Mouse (Mus musculus) adrenal gland, postnatal 14 days (tissue): Measurements from ENCODE around the gene Cactin. TPM values are rescaled to one million over a fixed set of nuclear protein-coding genes. Genes with fewer than 3 reads are reported as not detected.

Experiments
- DNase-seq: peaks from one replicate; pipeline ENCODE4 v3.0.0; 2021; ENCODE audit warnings: mixed read lengths
- total RNA-seq: library from RNA; stranded (reverse); gene quantifications from 2 replicates; pipeline ENCODE4 v1.2.3, GENCODE M21; 2021

The Cactin gene
- total RNA-seq, 1 experiment from 2014 or later: 33.1 TPM

DNA sequence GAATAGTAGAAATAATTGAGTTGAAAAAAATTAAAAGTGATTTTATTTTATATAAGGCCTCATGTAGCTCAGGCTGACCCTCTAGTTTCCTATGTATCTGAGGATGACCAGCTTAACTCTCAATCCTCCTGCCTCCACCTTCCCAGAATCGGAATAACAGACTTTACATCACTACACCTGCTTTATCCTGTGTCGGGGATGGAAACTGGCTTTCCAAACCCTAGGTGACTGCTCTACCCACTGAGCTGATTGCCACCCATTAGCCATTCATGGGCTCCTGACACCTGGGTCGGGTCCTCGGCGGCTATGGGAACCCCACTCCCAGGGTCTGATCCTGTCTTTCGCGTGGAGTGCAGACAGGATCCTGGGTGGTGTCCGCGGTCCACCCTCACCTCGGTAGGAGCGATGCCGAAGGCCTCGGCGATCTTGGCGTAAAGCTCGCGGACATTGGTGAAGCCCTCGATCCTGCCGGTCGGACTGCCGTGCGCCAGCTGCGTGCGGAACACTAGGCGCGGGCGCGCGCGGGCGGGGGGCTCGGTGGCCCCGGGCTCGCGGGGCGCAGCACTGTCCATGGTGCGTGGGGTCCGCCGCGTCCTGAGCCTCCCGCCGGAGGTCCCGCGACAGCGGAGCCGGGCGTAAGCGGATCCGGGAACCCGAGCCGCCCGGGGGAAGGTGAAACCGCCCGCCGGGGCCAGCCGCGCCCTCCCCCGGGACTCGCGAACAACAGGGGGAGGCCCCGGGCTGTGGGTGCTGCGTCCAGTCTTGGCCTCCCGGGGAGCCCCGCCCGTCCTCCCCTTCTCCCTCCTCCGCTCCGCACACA lies 22.0 kb downstream of the Cactin start, which contains the start of gene Gipc3:
TSS of gene Gipc3 (minus strand) at position 581 of the 820 bp plus-strand sequence.
- DNase-seq: peak; percentile 67

DNA sequence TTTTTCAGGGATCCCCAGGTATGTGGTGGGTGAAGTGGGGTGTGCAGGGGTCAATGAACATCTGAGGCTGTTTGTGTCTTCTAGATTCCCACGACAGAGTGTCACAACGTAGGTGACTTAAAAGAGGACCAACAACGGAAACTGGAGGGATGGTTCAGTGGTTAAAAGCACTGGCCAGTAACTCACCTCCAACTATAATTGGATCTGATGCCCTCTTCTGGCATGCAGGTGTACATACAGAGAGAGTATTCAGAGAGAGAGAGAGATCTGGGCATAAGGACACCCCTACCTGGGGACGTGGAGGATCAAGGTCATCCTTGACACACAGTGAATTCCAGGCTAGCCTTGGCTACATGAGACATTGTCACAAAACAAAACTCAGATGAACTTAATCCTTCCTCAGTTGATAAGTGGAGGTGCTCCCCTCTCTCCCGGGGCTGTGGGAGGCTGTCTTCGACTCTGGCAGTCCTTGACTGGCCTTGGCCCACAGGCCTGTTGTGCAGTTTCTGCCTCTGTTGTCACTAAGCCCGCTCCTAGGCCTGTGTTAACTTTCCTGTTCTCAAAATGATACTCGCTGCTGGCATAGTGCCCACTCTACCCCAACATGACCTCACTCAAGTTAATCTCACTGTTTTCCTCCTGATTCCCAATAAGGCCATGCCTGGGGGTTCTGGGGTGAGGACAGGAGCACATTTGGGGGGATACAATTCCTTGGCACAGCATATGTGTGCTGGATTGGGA lies 23.7 kb downstream of the Cactin start:
- peak; percentile 76 for DNase-seq

DNA sequence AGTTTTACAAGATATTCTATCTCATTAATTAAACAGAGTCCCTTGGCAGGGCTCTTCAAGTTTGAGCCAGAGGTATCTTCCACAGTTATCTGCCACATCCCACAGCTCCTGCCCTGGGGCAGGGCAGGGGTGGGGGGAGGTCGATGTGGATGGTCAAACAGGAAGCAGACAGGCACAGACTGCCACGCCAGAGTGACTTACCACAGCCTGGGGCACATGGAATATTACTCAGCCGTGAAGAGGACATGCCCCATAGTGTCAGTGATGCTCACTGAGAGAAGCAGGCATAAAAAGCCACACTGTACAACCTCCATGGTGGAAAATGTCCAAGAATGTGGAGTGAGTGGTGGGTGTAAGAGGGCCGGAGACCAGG lies 24.2 kb downstream of the Cactin start:
- DNase-seq: no peak

GRCm38 (mm10) chr10:81346453-81347067 lies 25.7 kb downstream of the Cactin start:
- peak; percentile 92 for DNase-seq

DNA sequence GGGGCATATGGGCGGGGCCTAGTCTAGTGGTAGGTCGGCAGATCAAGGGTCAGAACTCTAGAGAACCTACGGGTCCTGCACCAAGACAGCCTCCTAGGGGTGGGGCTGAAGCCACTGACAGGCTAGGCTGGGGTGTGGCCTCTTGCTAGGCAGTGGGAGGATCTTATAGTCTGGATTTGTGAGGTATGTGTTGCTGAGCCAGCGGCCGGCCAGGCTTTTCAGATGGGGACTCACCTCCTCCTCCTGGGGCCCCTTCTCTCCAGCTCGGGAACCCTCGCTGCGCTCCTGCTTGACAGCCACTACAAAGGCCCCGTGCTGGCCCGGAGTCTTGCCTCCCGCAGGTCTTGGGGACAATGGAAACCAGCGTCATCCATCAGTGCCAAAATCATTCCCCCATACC lies 28.2 kb downstream of the Cactin start:
- DNase-seq: peak; percentile 70

DNA sequence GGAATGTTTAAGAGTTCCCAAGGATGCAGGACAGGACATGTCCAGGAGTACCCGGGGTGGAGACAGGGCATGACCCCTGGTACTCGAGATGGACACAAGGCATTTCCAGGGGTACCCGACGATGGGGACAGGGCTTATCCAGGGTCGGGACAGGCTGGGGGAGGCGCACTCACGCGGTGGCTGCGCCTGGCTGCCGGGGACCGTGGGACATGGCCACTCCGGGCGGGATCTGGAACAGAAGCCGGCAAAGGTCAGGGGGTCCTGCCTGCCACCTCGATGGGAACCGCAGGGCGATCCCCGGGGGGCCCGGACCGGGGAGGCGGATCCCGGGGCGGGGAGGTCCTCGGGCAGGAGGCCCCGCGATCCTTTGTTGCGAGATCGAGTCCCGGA lies 29.1 kb downstream of the Cactin start:
- no peak for DNase-seq

DNA sequence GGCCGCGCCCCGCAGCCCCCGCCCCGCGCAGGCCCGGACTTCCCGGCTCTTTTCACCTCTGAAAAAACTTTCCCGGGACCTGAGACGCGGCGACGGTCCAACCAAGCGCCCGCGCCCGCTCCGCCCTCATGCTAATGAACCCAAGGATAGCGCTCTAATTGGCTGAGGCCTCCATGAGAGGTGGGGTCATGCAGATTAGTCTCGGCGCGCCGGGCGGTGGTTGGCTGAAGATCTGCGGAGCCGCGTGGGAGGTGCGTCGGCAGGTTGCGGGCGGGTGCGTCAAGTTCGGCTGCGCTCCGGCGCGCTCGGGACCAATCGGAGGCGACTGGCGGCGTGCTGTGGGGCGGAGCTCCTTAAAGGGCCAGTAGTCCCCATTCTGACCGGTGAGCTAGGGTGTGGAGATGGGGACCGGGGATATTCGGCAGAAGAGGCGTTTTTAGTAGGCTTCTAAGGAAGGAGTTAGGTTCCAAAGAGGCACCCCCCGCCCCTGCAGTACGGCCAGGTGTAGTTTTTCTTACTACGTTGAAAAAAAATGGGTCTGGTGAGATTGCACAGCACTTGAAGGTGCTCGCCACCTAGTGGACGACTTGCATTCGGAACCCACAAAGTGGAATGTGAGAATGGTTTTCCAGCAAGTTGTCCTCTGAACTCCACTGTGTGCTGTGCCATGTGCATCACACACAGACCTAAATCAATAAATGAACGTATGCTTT lies 29.6 kb downstream of the Cactin start, which contains the start of gene Hmg20b:
TSS of gene Hmg20b (minus strand) at position 130 of the 713 bp plus-strand sequence.
- DNase-seq: peak; percentile 99

GRCm38 (mm10) chr10:81351678-81352291 lies 30.9 kb downstream of the Cactin start:
- no peak for DNase-seq

GRCm38 (mm10) chr10:81354738-81355477 lies 34.0 kb downstream of the Cactin start:
- no peak for DNase-seq

DNA sequence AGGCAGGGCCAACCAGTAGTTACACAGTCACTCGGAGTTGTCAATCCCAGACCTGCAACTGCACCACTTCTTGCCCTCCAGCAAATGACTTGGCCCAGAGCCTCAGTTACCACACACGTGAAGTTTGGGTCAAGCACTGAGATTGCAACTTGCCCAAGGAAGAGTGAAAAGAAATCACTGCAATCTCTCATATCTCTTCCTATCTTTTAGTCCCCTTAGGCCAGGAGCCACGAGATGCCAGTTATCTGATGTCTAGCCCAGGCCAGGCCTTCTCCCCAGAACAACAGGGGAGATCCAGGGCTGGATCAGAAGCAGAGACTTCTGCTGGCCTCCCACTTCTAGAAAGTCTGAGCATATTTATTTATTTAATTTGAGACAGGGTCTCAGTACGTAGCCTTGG lies 34.6 kb downstream of the Cactin start:
- DNase-seq: no peak

DNA sequence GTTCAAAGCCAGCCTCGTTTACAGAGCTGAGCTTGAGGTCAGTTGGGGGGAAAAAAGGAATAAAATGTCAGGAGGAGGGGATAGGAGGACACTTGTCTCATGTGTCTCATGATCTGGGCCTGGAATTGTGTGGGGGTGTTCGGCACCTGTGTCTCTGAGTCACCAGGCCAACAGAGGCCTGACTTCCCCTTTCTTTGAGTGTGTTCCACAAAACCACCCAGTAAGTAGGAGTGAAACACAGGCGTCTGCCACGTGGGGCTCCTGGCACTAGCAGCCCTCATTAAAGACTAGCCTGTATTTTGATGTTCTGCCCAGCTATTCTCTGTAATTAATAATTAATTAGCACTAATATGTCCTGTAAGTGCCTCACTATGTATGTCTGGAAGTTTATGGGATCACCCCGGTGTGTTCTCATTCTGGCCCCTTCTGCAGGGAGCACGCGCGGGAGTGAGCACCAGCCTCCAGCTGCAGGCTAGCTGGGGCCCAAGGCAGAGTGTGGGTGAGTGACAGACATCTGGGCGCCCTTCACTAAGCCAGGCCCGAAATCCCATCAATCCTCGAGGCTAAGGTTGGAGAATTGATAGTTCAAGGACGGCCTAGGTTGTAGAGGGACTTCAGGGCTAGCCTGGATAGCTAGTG lies 35.6 kb downstream of the Cactin start:
- DNase-seq: no peak

GRCm38 (mm10) chr10:81356991-81357844 lies 36.3 kb downstream of the Cactin start, which contains the start of gene Mfsd12:
Mfsd12 (plus strand) TSS chr10:81357491.
- peak; percentile 95 for DNase-seq

DNA sequence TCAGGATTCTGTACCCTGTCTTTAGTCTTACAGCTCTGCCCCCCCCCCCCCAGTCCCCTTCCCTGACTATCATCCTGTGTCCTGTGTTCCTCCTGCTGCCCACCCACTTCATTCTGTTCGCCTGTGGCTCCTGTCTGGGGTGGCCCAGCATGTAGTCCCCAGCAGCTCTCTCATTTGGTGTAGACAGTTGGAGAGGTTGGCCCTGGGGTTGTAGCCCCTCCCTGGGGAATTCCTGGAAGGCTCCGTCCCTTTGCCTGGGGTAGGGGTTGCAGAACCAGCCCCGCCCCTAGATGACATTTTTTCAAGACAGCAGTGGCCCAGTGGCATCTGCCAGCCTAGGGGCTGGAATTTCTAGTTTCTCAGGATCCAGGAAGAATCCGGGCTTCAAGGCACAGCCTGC lies 37.3 kb downstream of the Cactin start:
- DNase-seq: no peak

GRCm38 (mm10) chr10:81358841-81359240 lies 37.9 kb downstream of the Cactin start:
- DNase-seq: no peak

DNA sequence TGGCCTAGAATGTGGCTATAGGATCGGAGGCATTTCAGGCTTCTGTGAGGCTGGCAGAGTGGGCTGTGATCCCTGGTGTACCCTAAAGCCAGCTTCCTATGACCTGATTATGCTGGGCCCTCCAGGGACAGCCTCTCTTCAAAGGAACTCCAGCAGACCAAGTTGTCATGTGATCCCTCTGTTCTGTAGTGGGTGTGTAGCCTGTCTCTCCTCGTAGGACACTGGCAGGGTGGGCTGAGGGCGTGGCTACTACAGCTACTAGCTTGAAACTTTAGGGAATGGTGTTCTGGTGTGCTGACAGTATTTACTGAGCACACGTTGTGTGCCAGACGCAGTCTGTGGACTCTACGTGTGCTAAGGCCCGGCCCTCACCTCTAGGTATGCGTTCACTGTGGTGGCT lies 39.8 kb downstream of the Cactin start:
- DNase-seq: no peak

- DNase-seq: peak; percentile 52
Observed at GRCm38 (mm10) chr10:81362336-81362949, 41.5 kb downstream of the Cactin start.

GRCm38 (mm10) chr10:81363436-81364346 lies 42.8 kb downstream of the Cactin start:
- peak; percentile 63 for DNase-seq

- peak; percentile 70 for DNase-seq
Observed at GRCm38 (mm10) chr10:81364666-81365065, 43.8 kb downstream of the Cactin start.
